Mouse (Mus musculus): ENCODE measurements at regions not wholly inside any gene's neighbourhood (a gene's known extent, or its start where the extent isn't known, plus 50 kb on each side); places are given as distances from the start of the nearest gene placed in this dataset.

- DNase-seq = no peak
Observed at GRCm38 (mm10) chr4:11903861-11904260, 77.2 kb downstream of the Gm10604 start.

DNA sequence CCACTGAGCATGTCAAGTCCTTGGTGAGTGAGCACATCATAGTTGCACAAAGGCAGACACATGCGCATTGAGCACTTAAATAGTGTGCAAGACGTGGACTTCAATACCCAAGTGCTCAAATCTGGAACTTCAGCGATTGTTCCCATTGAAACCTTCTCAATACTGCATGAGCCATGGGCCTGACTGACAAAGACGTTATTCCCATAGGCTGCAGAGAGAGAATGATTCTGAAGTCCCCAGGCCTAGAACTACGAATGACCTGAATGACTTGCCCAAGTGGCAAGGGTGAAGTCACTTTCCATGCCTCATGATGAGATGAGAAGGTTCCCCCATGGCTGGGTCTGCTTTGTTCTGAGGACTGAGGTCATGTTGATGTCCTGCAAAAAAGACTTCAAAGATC, 77.7 kb downstream of the Gm10604 start:
- no peak for DNase-seq

GRCm38 (mm10) chr4:11899979-11900624, 81.0 kb downstream of the Gm10604 start:
- DNase-seq = no peak

DNA sequence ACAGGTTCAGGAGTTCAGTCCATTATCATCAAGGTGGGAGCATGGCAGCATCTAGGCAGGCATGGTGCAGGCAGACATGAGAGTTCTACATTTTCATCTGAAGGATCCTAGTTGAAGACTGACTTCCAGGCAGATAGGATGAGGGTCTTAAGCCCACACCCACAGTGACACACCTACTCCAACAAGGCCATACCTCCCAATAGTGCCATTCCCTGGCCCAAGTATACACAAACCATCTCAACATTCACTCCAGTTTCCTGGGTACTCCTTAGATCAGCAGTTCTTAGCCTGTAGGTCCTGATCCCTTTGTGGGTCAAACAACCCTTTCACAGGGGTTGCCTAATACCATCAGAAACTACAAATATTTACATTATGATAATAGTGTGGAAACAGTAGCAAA, 83.8 kb downstream of the Gm10604 start:
- no peak for DNase-seq

- peak; percentile 78 to 80 for DNase-seq
Observed at GRCm38 (mm10) chr4:11895857-11896825, 84.9 kb downstream of the Gm10604 start.

- no peak for DNase-seq
Observed at GRCm38 (mm10) chr4:11893560-11894205, 87.4 kb downstream of the Gm10604 start.

- DNase-seq = peak; percentile 44 to 69
Observed at GRCm38 (mm10) chr4:11889039-11889600, 91.9 kb downstream of the Gm10604 start.

GRCm38 (mm10) chr4:11887377-11887776, 93.7 kb downstream of the Gm10604 start:
- peak; percentile 17 to 61 for DNase-seq

DNA sequence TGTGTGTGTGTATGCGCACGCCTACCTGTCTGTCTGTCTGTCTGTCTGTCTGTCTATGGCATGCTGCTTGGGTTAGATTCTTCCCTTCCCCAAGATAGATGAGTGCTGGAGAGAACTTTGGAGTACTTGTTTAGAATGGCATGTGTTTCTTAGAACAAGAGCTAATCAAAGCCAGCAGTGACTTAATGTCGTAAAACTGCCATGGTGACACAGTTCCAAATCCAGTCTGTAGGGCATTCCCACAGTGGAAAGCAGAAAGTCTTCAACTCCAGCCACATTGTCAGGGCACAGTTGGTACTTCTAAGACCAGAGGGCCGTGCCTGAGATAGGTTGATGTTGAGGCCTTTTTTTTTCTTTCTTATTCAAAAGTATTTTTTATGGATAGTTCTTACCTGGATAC, 95.6 kb downstream of the Gm10604 start:
- peak in 1 of 2 experiments; percentile 24 for DNase-seq

- DNase-seq = no peak
Observed at GRCm38 (mm10) chr4:11884818-11885217, 96.2 kb downstream of the Gm10604 start.

- DNase-seq = no peak
Observed at GRCm38 (mm10) chr4:11883295-11883694, 97.8 kb downstream of the Gm10604 start.

DNA sequence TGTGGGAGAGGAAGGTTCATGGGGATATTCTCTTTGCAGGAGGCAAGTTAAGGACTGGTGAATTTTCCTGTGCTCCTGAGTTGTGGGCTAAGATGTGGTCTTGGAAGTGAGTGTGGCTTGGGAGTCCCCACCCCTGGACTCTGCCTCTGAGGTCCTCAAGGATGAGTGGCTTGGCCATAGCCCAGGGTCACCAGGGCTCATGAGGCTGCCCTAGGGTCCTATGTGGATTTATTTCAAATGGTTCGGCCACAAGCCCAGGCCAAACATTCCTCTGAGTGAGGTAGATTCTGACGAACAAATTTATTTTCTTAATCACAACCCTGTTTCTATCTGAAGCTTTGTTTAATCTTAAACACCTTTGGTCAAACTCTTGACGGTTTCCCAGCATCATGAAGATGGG, 98.4 kb downstream of the Gm10604 start:
- no peak for DNase-seq

- no peak for DNase-seq
Observed at GRCm38 (mm10) chr4:11878638-11879037, 102.4 kb downstream of the Gm10604 start.

- no peak for DNase-seq
Observed at GRCm38 (mm10) chr4:11877945-11878344, 103.1 kb downstream of the Gm10604 start.

DNA sequence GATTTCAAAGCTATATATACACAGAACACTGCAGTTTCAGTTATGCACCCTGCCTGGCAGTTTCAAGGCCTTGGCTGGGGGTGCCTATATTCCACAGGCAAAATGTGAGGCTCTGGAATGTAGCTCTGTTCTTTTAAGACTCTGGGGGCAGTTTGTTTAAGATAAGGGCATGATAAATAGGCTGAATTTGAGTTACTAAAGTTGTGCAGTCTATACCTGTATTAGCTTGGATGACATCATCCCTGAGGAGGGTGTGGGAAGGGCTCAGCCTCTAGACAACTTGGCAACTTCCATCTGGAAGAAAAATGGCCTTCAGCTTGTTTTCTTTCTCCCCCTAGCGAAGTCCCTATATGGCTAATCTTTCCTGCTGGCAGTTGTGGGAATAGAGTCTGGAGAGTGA, 105.1 kb downstream of the Gm10604 start:
- DNase-seq = no peak

DNA sequence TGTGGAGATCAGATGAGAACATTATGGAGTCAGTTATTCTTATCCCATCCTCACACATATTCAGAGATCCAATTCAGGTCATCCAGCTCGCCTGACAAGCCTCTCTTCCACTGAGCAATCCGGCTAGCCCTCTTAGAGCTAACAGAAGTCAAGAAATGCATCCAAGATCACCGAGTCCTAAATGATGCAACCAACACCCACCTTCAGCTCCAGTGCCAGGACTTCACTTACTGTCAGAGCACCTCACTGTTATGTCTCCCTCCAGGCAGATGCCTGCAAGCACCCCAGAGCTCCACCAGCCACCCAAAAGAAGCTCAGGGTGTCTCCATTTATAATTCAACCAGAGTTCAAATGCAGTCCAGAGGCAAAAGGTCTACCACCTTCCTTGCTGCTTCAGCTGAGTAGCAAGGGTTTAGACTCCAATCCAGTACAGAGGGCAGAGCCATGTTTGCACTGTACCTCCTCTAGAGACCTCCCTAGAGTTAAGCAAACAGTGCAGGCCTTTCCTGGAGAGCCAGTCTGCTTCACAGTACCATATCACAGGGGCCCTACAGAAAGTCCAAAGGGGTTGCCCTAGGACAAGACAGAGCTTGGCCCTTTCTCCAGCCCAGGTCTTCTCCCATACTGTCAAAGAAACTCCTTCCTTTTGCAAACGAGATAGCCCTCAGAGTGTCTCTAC, 106.3 kb downstream of the Gm10604 start:
- DNase-seq = no peak

DNA sequence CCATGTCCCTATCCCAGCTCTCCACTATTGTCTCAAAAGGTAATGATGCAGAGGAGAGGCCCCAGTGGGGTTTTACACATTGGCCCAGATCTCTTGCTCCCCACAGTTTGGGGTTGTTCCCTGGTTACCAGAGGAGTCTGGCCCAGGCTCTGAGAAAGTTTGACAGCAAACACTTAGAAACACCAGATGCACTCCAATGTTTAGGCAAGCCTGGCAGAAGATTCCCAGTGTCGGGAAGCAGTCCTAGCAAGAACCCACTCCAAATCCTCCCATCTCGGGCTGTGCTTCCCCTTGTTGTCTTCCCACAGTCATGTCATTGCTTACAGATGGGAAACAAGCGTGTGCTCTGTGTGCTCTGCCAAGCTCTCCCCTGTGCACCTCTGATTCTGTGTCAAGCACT, 109.0 kb downstream of the Gm10604 start:
- DNase-seq = no peak

DNA sequence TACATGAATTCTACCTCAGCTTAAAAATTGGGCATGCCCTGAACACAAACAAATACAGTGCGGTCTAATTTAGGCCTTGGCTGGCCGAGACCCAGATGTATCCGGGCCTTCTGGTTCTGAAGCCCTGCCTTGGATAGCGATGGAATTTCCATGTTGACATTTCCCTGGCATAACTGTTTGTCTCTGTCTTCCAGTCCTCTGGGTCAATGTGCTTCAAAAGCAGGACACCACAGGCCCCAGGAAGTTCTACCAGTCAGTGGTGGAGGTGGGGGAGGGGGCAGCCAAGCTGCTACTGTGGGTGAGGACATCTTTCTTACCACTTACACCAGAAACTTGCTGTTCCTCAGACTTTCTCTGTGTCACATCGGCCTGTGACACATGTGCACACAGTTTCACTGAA, 111.3 kb downstream of the Gm10604 start:
- DNase-seq = peak; percentile 22 to 70

GRCm38 (mm10) chr4:11868565-11868964, 112.5 kb downstream of the Gm10604 start:
- DNase-seq = no peak

Measured in lung, adult 18-20 months (tissue).